Mouse (Mus musculus) thymus, postnatal 10 days (tissue): Measurements from ENCODE around the gene Atp1a2.

Experiments used
- DNase-seq, 2 experiments: peaks; one replicate each; pipeline ENCODE4 v3.0.0; 2021; ENCODE audit warnings: low spot score in 2 of 2

The Atp1a2 gene

DNA sequence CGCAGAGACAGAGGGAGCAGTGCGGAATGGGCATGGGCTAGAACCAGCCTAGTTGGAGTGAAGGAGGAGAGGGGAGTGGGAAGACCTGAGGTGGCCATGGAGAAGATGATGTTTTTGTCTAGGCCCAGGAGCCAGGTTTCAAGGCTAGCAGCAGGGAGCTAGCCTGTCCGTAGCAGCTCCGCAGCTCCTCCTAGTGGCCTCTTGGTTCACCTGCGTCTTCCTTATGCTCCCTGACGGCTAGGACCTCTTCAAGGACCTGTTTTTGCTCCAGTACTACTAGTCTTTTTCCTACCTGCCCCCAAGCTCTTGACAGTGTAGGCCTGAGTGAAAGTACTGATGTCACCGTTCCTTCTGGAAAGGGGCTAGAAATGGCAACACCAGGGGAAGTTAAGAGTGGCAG lies 26.9 kb upstream of the Atp1a2 start:
- DNase-seq: peak; percentile 27 to 64

DNA sequence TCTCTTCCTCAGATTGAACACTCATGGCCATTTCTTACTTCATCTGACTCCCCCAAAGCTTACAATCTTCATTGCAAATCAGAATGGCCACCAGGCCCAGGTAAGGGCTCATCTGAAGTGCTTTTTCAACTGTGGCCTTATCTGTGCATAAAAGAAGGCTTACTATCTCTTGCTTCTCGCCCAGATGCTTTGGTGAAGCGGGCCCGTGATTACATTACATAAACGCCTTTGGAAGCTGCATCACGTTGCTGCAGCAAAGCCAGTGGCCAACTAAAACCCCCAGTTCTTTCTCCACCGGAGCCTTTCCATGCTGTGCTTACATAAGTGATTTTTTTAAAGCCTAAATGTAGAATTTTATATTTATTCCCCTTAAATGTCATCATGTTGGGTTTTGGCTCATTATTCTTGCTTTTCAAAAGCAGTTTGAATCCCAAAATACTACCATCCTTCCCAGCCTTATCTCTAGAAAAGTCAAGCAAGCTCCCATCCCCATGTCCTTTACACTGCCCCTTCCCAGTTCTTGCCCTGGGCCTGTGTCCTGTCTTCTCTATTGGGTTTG lies 26.0 kb upstream of the Atp1a2 start:
- no peak for DNase-seq

DNA sequence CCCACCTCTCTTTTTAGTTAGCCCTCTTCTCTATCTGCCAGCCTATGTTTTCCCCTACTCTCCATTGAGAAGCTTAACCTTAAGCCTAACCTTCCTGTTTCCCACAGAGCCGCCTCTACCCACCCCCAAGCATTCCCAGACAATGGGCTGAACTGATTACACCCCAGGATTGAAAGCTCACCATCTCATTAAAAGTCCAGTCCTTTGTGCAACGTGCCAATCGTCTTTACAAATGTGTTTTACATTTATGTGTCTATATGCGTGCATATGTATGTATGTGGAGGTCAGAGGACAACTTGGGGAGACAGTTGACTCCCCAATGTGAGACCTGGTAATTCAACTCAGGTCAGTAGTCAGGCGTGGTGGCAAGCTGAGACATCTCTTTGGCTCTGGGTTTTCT lies 25.4 kb upstream of the Atp1a2 start:
- DNase-seq: no peak

DNA sequence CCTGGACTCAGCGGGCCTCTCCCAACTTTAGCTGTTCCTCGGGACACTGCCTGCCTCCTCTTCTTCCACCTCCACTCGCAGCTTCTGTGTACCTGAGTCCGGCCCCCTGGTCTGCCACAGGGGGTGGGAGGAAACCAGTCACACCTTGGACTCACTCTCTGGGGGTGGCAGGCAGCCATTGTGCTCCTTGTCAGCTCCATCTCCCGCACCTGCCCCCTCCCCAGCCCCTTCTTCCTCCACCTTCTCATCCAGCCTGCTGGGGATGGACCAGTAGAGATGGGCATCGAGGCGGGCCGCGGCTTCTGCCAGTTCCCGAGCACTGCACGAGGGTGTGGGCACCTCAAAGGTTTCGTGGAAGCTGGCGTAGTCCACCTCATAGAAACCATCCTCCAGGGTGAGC lies 24.9 kb upstream of the Atp1a2 start:
- DNase-seq: no peak

DNA sequence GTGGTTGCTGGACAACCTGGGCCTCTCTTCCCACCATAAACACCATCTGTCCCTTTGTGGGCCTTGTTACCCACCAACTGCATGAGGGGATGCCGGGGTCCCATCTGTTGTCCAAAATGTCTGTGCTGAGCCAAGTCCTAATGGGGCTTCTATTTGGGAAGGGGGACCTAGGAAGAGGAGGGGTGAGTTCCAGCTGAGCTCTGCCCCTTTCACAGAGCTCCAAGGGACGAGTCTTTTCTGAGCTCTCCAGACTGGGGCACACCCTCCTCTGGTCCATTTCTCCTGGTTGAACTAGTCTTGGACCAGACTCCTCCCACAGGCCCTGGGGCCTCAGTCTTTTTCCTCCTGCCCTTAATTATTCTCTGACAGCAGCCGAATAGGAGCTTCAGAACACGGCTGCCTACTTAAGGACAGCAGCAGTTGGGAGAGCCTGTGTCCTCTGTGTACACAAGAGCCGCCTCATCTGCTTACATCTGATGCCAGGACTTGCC lies 22.1 kb upstream of the Atp1a2 start:
- no peak for DNase-seq

DNA sequence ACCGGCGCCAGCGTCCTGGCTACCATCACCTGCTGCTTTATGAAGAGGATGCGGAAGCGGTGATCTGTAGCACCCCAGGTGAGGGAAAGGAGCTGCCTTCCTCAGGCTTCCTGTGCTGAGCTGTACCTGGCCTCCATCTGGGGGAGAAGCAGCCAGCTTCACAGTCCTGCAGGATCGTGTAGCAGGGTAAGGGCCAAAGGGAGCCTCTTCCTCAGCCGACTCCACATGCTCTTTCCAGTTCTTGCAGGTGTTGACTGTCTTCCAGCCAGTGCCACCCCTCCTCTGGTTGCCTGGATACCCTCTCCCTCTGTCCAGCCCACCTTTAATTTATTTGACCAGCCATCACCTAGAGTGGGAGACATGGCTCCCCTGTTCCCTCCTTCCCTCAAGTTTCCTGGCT lies 21.5 kb upstream of the Atp1a2 start:
- DNase-seq: no peak

DNA sequence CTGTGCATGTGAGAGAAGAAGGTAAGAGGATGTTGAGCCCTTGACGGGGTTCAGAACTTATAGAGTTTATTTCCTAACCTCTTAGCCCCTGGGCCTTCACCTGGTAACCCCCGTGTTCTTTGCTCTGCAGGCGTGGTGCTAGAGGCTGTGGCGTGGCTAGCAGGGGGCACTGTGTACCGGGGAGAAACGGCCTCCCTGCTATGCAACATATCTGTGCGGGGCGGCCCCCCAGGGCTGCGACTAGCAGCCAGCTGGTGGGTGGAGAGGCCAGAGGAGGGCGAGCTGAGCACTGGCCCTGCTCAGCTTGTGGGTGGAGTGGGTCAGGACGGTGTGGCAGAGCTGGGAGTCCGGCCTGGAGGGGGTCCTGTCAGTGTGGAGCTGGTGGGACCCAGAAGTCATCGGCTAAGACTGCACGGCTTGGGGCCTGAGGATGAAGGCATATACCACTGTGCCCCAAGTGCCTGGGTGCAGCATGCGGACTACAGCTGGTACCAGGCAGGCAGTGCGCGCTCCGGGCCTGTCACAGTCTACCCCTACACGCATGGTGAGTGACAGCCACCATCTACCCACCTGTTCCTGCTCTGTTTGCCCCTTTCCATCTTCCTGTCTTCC lies 20.7 kb upstream of the Atp1a2 start:
- DNase-seq: no peak

DNA sequence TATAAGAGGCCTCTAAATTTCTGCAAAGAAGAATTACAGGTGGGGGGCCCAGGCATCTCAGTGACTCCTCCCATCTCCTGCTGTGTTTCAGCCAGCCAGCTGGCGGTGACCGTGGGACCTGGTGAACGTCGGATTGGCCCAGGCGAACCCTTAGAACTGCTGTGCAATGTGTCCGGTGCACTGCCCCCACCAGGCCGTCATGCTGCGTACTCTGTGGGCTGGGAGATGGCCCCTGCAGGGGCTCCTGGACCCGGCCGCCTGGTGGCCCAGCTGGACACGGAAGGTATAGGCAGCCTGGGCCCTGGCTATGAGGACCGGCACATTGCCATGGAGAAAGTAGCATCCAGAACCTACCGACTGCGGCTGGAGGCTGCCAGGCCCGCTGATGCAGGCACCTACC lies 20.1 kb upstream of the Atp1a2 start:
- DNase-seq: no peak

DNA sequence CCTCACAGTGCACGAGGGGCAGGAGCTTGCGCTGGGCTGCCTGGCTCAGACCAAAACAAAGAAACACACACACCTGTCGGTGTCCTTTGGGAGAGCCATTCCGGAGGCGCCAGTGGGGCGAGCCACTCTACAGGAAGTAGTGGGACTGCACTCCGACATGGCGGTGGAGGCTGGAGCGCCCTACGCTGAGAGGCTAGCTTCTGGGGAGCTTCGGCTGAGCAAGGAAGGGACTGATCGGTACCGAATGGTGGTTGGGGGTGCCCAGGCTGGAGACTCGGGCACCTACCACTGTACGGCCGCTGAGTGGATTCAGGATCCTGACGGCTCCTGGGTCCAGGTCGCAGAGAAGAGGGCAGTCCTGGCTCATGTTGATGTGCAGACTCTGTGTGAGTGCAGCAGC lies 19.6 kb upstream of the Atp1a2 start:
- DNase-seq: no peak

DNA sequence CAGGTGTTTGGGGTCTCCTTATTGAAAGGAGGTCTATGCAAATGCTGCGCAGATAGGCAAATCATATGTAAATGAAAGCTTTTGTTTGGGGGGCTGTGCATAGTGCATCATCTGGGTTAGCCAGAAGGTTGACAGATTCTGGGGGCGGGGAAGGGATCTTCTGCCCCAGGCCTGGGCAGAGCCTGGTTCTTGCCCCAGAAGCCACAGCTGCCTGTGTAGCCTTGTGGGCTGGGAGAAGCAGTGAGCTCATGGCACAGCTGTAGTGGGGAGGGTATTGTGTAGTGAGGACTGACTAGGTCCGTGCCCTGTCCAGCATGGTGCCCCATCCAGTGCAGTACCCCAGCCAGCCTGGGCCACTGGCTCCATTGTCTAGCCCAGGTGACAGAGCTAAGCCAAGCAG lies 17.0 kb upstream of the Atp1a2 start:
- no peak for DNase-seq

DNA sequence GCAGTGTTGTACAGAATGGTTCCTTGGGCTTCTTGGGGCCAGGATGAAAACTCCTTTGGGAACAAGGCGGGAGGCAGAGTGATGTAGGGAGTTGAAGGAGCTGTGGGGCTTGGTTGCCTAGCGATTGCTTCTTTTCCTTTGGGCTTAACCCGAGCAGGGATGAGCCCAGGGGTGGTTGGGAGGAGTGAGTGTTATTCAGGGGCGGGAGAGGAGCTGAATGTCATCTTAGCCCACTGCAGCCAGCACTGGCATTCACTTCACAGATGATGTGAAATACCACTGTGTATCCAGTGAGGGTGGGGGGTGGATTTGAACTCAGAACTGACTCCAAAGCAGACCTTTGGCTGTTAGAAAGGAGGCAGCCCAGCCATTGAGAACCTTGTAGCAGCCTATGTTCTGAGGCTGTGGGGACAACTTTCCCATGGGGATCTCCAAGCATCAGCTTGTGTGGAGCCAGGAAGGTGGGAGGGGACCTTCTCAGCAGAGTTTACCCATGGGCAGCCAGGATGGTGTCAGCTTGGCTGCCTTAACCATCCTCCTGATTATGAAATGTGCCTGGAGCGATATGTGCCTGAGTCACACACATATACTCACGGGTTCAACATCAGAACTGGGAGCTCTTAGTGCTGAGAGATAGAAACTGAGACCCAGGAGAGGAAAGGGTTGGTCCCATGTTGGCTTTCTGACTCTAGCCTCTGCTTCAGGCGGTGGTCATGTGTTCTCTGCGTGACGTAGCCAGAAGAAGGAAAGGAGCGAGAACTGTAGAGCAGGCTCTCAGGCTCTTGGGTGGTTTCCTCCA lies 15.9 kb upstream of the Atp1a2 start:
- no peak for DNase-seq

DNA sequence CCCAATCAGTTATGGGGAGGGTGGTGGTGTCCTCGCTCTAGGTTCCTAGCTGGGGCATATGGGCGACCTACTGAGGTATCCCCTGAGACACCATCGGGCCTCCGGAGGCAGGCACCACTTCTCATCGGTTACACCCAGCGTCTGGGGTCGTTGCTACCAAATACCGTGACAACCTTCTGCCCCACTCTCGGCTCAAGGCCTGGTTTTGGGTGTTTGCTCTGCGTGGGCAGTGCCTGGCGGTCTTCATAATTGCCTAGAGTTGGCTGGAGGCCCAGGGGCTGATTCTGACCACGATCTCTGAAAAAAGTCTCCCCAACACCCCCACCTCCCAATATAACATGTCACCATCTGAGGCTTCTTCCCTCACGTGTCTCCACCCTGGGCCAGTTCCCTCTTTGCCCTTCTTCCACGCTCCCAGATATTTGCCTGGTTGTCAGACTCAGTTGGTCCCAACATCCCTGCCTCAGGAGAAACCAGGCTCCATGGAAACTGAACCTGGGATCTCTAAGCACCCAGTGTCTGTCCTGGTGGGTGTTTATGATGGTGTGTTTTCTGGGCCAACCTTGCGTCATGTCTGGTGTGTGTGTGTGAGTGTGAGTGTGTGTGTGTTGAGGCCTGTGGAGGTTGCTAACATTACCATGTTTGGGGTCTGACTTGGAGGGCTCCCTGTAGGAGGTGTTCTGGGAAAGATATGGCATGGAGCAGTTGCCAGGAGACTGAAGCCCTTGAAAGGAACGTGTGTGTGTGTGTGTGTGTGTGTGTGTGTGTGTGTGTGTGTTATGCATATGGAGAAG lies 15.1 kb upstream of the Atp1a2 start:
- no peak for DNase-seq

DNA sequence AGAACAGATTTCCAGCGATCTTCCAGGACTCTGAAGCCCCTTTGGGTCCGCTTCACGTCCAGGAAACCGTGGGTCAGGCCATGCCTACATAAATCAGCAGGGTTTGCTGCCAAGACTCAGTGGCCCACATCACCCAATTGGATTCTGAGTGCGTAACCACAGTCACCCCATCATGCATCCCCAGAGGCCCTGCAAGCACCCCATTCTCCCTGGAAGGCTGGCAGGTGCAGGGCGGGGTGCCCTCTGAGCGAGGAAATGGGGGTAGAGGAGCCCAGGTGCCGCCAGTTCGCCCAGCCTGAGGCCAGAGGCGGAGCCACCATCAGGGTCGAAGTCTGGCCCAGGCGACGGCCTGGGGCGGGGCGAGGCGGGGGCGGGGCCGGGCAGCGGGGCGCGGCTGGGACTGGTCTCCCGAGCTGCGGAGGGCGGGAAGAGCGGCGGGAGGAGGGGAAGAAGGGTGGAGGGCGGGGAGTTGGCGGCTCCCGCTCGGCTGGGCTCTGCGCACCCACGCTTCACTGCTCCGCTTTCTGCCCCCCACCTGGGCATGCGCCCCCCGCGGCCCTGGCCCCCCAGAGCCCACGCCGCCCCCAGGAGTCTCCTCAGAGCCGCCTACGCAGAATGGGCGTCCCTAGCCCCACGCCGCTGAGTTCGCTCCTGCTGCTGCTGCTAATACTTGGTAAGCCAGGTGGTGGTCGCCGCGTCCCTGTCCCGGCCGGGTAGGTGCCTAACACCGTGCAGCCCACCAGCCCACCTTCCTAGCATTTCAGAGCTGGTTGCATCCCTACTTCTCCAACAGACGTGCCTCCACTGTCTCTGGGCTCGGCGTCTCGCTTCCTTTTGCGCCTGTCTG lies 14.3 kb upstream of the Atp1a2 start:
- peak; percentile 86 to 92 for DNase-seq

DNA sequence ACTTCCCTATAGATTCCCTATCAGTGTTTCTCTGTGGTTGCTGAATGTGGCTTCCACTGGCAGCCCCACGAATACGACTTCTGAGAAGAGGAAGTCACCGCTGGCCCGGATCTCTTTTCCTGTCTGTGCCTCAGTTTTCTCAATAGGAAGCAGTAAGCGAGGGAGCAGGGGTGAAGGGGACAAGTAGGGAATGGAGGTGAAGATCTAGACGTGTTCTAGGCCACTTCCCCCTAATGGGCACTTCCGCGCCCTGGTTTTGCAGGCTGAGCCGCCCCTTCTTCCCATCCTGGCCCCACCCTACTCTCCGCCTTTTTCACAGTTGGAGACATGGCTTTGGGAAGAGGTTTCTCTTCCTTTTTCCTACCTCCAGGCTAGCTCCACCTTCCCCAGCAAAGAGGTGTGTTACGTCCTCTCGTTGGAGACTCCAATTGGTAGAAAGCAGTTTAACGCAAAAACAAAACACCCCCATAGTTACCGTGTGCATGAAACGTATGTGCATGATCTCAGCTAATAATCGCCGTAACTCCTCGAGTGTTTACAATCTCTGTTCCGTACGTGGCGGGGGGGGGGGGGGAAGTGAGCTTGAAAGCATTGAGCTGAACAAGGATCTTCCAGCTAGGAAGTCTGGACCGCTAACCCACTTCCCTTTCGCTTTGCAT lies 13.5 kb upstream of the Atp1a2 start:
- peak; percentile 14 to 19 for DNase-seq

DNA sequence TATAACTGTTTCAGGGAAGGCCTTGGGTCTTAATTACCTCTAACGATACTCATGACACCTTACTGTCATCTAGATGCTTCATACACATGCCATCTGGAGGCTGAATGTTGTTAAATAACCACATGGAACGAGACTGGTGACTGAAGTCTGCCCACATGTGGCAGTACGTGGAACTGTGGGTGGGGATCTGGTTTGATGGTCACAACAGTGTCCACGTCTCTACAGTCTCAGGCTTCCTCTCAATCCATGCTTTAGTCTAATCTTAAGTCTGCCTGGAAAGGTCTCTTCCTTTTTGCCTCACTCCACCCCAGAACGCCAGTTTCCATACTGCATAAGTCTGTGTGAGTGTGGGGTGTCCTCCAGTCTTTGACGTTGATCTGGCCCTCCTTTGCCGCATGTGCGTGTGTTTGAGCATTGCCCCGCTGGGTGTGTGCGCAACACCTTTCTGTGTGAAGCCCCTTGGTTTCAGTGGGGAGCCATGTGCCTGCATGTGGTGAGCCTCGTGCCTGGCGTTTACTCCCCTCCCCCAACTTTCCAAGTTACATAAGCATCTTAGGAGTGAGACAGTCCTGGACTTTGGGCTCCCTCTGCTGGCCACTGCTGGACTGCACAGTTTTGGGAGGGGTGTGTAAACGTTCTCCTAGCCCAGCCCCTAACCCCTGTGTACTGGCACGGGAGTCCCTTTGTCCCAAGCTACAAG lies 12.0 kb upstream of the Atp1a2 start:
- peak; percentile 79 to 89 for DNase-seq

DNA sequence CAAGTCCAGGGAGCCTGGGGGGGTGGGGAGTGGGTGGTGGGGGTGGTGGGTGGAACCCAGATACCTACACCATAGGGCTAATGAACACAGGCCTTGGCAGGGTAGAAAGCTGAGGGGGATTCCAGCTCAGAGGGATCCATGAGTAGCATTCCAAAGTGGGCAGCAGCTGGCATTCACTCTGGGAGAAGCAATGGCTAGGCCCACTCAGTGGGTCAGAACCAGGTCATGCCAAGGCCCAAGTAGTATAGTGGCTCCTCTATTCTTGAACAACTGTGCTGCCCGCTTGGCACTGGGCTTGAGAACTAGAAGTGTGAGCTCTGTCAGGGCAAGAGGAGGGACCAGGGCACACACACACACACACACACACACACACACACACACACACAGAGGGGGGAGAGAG lies 10.5 kb upstream of the Atp1a2 start:
- DNase-seq: no peak

DNA sequence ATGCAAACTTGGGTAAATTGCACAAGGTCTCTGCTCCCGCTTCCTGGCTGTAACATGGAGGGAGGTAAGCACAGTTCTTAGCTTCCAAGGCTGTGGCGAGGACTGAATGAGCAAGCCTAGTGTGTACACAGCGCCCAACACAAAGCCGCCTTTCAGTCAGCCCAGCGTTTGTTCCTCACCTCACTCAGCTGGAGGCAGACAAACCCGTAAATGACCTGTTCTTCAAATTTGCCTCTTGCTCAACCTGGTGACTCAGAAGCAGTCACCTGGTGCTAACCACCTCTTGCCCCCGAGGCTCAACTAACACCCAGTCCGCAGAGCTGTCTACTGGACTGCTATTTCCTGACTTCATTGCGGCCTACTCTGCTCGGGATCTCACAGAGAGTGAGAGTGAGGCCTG lies 10.1 kb upstream of the Atp1a2 start:
- DNase-seq: no peak

DNA sequence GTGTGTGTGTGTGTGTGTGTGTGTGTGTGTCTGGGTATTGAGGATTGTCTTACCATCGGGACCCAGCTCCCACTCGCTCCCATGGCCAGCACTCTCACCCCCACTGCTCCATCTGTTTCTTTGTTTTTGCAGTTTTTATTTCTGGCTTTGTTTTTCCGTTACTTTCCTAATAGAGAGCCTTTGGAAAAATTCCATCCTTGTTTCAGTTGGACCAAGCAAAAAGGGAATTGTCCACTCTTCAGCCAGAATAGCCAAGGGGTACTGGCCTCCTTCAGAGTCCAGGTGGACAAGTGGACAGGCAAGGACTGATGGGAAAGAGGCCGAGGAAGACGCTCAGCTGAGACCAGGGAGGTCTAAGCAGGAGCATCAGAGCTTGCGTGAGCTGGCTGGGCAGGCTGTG lies 9.0 kb upstream of the Atp1a2 start:
- DNase-seq: no peak

DNA sequence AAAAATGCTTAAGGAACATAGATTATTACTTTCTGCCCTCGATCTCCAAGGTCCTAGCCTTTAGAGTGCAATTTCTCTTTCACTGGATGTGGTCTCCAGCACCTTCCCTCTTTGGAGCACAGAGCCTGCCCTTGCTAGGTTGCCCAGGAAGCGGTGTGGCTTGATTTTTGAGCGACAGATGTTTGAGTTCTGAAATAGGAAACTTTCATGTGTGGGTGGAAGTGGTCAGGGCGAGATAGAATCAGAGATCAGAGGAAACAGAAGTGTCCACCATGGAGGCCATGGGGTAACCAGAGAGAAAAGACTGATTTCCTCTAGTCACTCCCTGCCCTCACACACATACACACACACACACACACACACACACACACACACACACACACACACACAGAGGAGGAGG lies 8.3 kb upstream of the Atp1a2 start:
- DNase-seq: no peak

DNA sequence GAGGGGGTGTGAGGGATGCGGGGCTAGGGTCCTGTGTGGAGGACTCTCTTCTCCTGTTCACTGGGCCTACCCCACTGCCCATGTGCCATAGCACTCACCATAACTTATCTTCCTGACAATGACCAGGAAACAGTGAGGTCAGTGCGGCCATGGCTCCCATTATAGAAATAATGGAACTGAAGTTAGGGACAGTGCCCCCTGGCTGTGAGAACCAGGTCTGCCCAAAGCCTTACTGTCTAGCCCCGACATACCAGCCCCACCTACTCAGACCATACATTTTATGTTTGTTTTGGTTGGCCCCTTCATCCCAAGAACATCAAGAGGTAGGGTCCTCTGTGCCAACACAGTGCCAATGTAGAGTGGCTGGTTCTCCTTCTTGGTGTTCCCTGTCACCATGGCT lies 7.8 kb upstream of the Atp1a2 start:
- DNase-seq: no peak
